Mouse (Mus musculus) lung, embryonic 16.5 days (tissue): ENCODE results near the gene Hist1h2bl. TPM values are rescaled to one million over a fixed set of nuclear protein-coding genes. Genes with fewer than 3 reads are reported as not detected.

Experiments used
- ATAC-seq: fragments of 200-750 bp; cut with Nextera tagmentation; 2 replicates; pipeline ENCODE4 v1.8.0; 2017; ENCODE audit warnings: low read depth, mild to moderate bottlenecking, moderate library complexity
- H3K27ac ChIP-seq: fragments of 300-500 bp; sonication (generic); 2 replicates; pipeline ENCODE4 v1.5.1; 2014; ENCODE audit warnings: mild to moderate bottlenecking, control low read depth, low read length
- H3K27me3 ChIP-seq: fragments of 300-500 bp; sonication (generic); 2 replicates; pipeline ENCODE4 v1.6.1; 2014; ENCODE audit warnings: low read depth, low read length, mixed read lengths; ENCODE audit not compliant: control insufficient read depth, insufficient read depth
- H3K36me3 ChIP-seq: fragments of 300-500 bp; sonication (generic); 2 replicates; pipeline ENCODE4 v1.6.1; 2014; ENCODE audit warnings: low read length; ENCODE audit not compliant: control insufficient read depth, insufficient read depth
- H3K4me1 ChIP-seq: fragments of 300-500 bp; sonication (generic); replicated peaks from 2 replicates; pipeline ENCODE4 v1.6.1; 2014; ENCODE audit warnings: low read length, mixed read lengths; ENCODE audit not compliant: control insufficient read depth, insufficient read depth
- H3K4me2 ChIP-seq: fragments of 300-500 bp; sonication (generic); 2 replicates; pipeline ENCODE4 v1.6.1; 2014; ENCODE audit warnings: low read depth, low read length, control low read depth
- H3K4me3 ChIP-seq: fragments of 300-500 bp; sonication (generic); 2 replicates; pipeline ENCODE4 v1.5.1; 2014; ENCODE audit warnings: mild to moderate bottlenecking, low read length, control low read depth
- H3K9ac ChIP-seq: fragments of 300-500 bp; sonication (generic); 2 replicates; pipeline ENCODE4 v1.6.1; 2014; ENCODE audit warnings: low read length, control low read depth
- H3K9me3 ChIP-seq: fragments of 300-500 bp; sonication (generic); 2 replicates; pipeline ENCODE4 v1.6.1; 2016; ENCODE audit warnings: low read length; ENCODE audit not compliant: control insufficient read depth
- WGBS: fragments of 180-500 bp; shearing (Covaris S2); extraction: QIAGEN DNeasy Blood & Tissue Kit; methylation state at CpG from one replicate; pipeline ENCODE4 v1.1.7; 2014; 5-methylcytosine and 5-hydroxymethylcytosine counted together
- microRNA-seq: library from miRNA; unstranded; fragments of <30 nt; microRNA quantifications from one replicate; pipeline ENCODE4, GENCODE M21; 2016
- polyA plus RNA-seq: library from polyadenylated mRNA; unstranded; fragments of >200 nt; fragmentation: Nextera tagmentation; extraction: Ambion mirVana; gene quantifications from 2 replicates; pipeline ENCODE4 v1.2.1, GENCODE M21; 2015

The Hist1h2bl gene
- polyA plus RNA-seq, 1 experiment from 2014 or later: 3.4 TPM

DNA sequence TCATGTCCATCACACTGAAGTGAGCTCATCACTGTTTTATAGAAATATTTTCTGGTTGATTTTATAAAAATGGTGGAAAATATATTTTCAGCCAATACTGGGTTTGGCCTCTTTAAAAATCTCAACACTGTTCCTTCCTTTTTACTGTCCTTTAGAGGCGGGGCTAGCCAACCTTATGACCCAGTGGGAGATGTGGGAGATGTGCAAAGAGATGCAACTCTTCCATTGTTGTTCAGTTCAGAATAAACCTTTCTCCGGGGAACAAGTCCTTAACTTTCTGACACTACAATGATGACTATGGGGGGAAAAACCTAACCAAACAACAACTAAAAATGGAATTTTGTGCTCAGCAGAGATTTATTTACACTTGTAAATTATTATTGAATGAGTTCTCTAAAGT is 38.6 kb downstream of the Hist1h2bl start, which contains the start of gene Olfr1360:
TSS of gene Olfr1360 (minus strand) at position 101 of the 400 bp plus-strand sequence.
- Histone ChIP-seq H3K4me1 (no peaks in the 10 kb centered on the region), H3K4me3 (no peak within 1 kb of the TSS), H3K9ac (no peak within 1 kb of the TSS), H3K9me3 (no peaks in the 10 kb centered on the region), H3K4me2 (no peak within 1 kb of the TSS), H3K36me3 (no peaks in the 10 kb centered on the region), H3K27ac (no peak within 1 kb of the TSS), H3K27me3 (no peaks in the 10 kb centered on the region)
- WGBS: 88% methylated on average over 2 of the region's 2 CpGs
- no peak for ATAC-seq

Small RNAs within 50 kb of the gene (microRNA-seq; reads per million reads assigned to microRNA genes)
- gene Gm44357 (not detected), gene Gm44367 (not detected), gene Gm44454 (not detected)

Other genes starting within 250 kb of the Hist1h2bl start
- 3.7 and 4.0 TPM in 2 replicates for gene Nkapl, start 247.6 kb downstream of the Hist1h2bl start, polyA plus RNA-seq
- gene Zkscan4, start 237.2 kb downstream of the Hist1h2bl start, polyA plus RNA-seq: 2.8 and 3.9 TPM in 2 replicates
- gene Gm10065, start 236.7 kb downstream of the Hist1h2bl start, polyA plus RNA-seq: not detected in 2 replicates
- 0.80 and 1.4 TPM in 2 replicates for gene AK157302, start 220.9 kb downstream of the Hist1h2bl start, polyA plus RNA-seq
- gene Gm11273, start 214.7 kb downstream of the Hist1h2bl start, polyA plus RNA-seq: 5.8 and 9.4 TPM in 2 replicates
- gene Zkscan8, start 185.0 kb downstream of the Hist1h2bl start, polyA plus RNA-seq: 5.8 and 6.3 TPM in 2 replicates
- 0.11 and 0.24 TPM in 2 replicates for gene Olfr1366, start 173.3 kb downstream of the Hist1h2bl start, polyA plus RNA-seq
- 0.04 TPM in 1 of 2 replicates, not detected in the other for gene Olfr1535, start 156.2 kb downstream of the Hist1h2bl start, polyA plus RNA-seq
- gene Olfr1364, start 134.4 kb downstream of the Hist1h2bl start, polyA plus RNA-seq: not detected in 2 replicates
- not detected in 2 replicates for gene Olfr1362, start 102.1 kb downstream of the Hist1h2bl start, polyA plus RNA-seq
- gene Olfr11, start 73.6 kb downstream of the Hist1h2bl start, polyA plus RNA-seq: not detected in 2 replicates
- gene Olfr1361, start 52.8 kb downstream of the Hist1h2bl start, polyA plus RNA-seq: not detected in 2 replicates
- gene Olfr1360, start 38.7 kb downstream of the Hist1h2bl start, polyA plus RNA-seq: not detected in 2 replicates
- gene Olfr1359, start 18.0 kb downstream of the Hist1h2bl start, polyA plus RNA-seq: not detected in 2 replicates
- gene Hist1h2ai, start 279 bp upstream of the Hist1h2bl start, polyA plus RNA-seq: 33.0 and 45.8 TPM in 2 replicates
- gene Hist1h3h, start 1.5 kb upstream of the Hist1h2bl start, polyA plus RNA-seq: 13.5 and 20.4 TPM in 2 replicates
- 4.9 and 5.8 TPM in 2 replicates for gene Hist1h2bm, start 5.9 kb upstream of the Hist1h2bl start, polyA plus RNA-seq
- gene Hist1h4j, start 18.9 kb upstream of the Hist1h2bl start, polyA plus RNA-seq: 1.3 and 1.4 TPM in 2 replicates
- gene Hist1h4k, start 34.4 kb upstream of the Hist1h2bl start, polyA plus RNA-seq: 2.0 and 5.4 TPM in 2 replicates
- gene Hist1h2ak, start 37.7 kb upstream of the Hist1h2bl start, polyA plus RNA-seq: 31.5 and 35.8 TPM in 2 replicates
- gene Hist1h2bn, start 38.0 kb upstream of the Hist1h2bl start, polyA plus RNA-seq: 5.8 and 7.8 TPM in 2 replicates
- 23.4 and 24.2 TPM in 2 replicates for gene Hist1h1b, start 64.5 kb upstream of the Hist1h2bl start, polyA plus RNA-seq
- 103 and 124 TPM in 2 replicates for gene Hist1h3i, start 67.2 kb upstream of the Hist1h2bl start, polyA plus RNA-seq
- gene Hist1h2an, start 71.1 kb upstream of the Hist1h2bl start, polyA plus RNA-seq: 1.8 and 5.1 TPM in 2 replicates
- 1.0 and 1.2 TPM in 2 replicates for gene Hist1h2bp, start 71.3 kb upstream of the Hist1h2bl start, polyA plus RNA-seq
- gene Hist1h2bq, start 94.1 kb upstream of the Hist1h2bl start, polyA plus RNA-seq: 24.2 and 25.0 TPM in 2 replicates
- gene Hist1h2ao, start 94.3 kb upstream of the Hist1h2bl start, polyA plus RNA-seq: 3.4 TPM in 1 of 2 replicates, not detected in the other
- gene Hist1h4m, start 95.6 kb upstream of the Hist1h2bl start, polyA plus RNA-seq: not detected in 2 replicates
- gene Hist1h4n, start 116.1 kb upstream of the Hist1h2bl start, polyA plus RNA-seq: 19.0 and 22.4 TPM in 2 replicates
- 3,144 and 3,910 TPM in 2 replicates for gene Hist1h2ap, start 117.4 kb upstream of the Hist1h2bl start, polyA plus RNA-seq
- gene Hist1h2br, start 117.6 kb upstream of the Hist1h2bl start, polyA plus RNA-seq: 26.3 and 29.0 TPM in 2 replicates
- 7.9 and 12.5 TPM in 2 replicates for gene Zfp184, start 229.0 kb upstream of the Hist1h2bl start, polyA plus RNA-seq